Mouse (Mus musculus) fat pad, adult 2 months (tissue): ENCODE measurements around the gene Mum1.

Experiments
- DNase-seq: peaks from one replicate; pipeline ENCODE4 v3.0.0-alpha.2; 2011; ENCODE audit warnings: low read depth, low spot score; ENCODE audit errors: extremely low read depth

Mum1 gene

GRCm38 (mm10) chr10:80226416-80227165 lies at the start of gene Mum1:
Mum1 (plus strand) TSS chr10:80226434.
- DNase-seq, result peak; percentile 82

DNA sequence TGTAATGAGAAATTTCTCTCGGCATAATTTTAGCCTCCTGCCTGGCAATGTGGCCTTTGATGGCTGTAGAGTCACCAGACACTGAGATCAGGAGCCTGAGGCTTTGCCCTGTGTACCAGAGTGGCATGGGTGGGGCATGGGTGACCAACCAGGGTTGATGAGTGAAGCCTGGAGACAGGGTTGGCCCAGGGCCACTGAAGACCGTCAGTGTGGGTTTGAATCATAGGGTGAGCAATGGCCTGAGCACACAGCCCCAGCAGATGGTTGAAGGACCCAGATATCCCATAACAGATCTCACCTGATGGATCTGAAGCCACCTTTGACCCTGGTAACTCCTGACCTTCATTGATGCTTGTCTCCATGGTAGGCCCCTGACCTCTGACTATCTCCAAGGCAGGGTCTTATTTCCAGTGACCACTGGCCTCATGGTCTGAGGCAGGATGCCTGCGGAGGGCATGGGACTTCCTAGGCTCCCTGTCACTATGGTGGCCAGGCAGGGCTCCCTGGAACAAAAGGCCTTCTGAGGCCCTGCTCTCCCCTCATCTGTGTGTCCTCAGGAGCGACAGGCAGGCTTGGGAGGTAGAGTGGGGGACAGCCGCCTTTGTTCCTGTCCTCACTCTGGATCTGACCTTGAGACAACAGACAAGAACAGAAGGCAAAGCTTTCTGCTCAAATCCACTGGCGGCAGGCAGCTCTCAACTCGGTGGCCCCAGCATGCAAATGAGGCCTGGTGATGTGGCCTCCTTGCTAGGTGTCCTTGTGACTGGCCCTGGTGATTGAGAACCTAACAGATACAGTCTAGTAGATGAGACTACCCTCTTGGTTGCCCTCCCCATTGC lies 48.6 kb upstream of the Mum1 start:
- no peak for DNase-seq

- DNase-seq, result no peak
These were observed 46.9 kb upstream of the Mum1 start, which contains the start of gene Efna2 for GRCm38 (mm10) chr10:80179068-80180051. Efna2 (plus strand) TSS chr10:80179482.

GRCm38 (mm10) chr10:80180288-80180687 lies 45.9 kb upstream of the Mum1 start:
- no peak for DNase-seq

- no peak for DNase-seq
These were observed 45.4 kb upstream of the Mum1 start for GRCm38 (mm10) chr10:80180823-80181222.

DNA sequence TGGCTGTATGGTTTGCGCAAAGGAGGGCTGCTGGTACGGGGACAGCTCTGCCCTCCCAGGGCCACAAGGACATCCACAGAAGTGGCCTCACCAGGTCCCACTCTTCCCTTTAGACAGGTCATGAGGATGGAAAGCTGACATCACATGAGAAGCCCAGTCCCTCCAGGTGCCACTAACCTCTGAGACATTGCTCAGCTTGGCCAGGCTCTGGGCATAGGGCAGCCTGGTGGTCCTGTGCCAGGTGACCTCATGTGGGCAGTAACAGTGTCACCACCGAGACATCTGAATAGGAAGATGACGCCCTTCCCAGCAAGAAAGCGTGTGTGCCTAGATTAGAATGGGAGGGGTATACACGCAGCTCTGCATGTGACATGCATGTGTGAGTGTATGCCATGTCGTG lies 43.7 kb upstream of the Mum1 start:
- DNase-seq, result no peak

GRCm38 (mm10) chr10:80186649-80187048 lies 39.6 kb upstream of the Mum1 start:
- DNase-seq, result no peak

GRCm38 (mm10) chr10:80187739-80188138 lies 38.5 kb upstream of the Mum1 start:
- DNase-seq, result no peak

DNA sequence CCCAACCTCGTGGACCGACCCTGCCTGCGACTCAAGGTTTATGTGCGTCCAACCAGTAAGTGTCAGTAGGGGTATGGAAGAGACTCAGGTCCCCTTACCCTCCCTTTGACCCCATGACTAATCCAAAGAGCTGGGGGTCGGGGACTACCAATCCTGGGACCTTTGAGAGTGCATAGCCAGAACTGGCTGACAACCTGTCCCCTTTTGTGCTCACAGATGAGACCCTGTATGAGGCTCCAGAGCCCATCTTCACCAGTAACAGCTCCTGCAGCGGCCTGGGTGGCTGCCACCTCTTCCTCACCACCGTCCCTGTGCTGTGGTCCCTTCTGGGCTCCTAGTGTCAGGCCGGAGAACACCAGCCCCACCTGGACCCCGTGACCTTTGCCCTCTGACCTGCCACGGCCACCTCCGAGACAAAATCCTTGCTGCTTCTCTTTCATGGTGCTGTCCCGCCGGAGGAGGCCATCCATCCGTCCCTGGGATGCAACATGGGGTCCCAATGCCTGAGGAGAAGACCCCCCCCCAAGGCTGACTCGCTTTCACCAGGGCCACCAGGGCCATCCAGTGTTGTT lies 37.7 kb upstream of the Mum1 start:
- no peak for DNase-seq

DNA sequence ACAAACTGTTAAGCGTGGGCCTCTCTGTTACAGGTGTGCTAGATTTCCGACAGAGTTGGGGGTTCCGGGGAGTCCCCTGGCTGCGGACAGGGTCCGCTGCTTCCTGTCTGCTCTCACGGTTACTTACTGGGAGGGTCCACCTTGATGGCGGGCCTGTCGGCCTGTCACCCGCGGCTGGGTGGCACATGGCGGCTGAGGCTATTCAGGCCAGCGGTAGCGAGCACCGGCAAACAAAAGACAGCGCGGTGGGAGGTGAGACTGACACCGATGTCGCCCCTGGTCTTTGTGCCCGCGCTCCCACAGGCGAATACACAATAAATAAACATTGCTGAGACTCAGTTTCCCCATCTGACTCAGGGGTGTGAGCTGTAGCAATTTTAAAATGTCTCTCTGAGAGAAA lies 36.2 kb upstream of the Mum1 start:
- DNase-seq, result no peak

DNA sequence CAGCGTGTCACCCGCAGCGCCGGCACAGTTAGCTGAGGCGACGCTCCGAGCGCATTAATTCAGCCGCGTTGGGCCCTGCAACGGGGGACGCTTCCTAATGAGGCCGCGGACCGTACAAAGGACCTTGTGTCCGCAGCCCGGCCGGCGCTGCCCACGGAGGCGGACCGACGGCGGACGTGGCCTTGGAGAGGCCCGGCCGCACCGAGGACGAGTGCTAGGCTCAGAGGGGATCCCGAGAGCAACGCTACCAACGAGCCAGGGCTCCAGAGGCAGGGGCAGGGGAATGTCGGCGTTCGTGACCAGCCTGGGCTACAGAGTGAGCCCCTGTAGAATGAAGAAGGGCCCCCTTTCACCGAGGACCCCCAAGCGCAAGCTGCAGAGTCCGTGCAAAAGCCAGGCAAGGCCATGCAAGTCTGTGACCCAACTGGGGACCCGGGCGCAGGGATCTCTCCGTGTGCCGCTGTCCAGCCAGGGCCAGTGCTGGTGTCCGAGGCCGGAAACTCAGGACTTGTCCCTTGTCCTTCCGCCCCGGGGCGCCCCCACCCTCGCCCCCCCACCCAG lies 35.7 kb upstream of the Mum1 start:
- DNase-seq, result no peak

- DNase-seq, result no peak
These were observed 32.3 kb upstream of the Mum1 start for GRCm38 (mm10) chr10:80193976-80194375.

- no peak for DNase-seq
These were observed 31.8 kb upstream of the Mum1 start for GRCm38 (mm10) chr10:80194441-80194840.

DNA sequence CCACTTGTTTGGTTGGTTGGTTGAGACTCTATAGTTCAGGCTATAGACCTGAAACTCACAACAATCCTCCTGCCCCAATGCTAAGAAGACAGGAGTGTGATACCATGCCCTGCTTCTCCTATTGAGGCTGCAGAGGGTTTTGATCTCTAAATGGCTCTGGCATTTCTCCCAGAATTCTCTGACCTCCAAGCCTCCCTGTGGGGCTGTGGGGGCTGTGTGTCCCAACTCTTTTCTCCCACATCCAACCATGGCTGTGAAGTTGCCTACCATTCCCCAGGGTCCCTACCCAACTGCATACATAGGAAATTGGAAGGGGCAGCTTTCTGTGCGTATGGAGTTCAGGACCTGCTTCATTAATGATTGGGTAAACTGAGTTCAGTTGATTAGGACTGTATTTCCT lies 30.1 kb upstream of the Mum1 start:
- no peak for DNase-seq

GRCm38 (mm10) chr10:80196778-80197581 lies 29.3 kb upstream of the Mum1 start:
- DNase-seq, result no peak

- DNase-seq, result no peak
These were observed 26.7 kb upstream of the Mum1 start for GRCm38 (mm10) chr10:80199440-80200008.

DNA sequence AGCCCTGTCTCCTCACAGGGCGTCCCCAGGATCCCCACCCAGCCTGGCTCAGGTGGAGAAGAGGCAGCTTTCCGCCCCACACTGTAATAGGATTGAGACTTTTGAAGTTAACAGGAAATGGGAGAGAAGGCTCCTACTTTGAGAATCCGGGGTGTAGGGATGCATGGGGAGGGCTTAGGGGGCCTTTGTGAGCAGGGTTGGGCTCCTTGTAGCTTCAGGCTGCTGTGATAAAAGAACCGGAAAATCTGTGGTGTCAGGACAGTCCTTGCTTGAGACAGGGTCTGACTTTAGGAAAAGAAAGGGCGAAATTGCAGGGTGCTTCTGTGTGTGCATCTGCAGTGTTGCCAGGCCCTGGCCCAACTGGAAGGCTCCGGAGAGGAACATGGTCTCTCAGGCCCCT lies 25.7 kb upstream of the Mum1 start:
- no peak for DNase-seq

DNA sequence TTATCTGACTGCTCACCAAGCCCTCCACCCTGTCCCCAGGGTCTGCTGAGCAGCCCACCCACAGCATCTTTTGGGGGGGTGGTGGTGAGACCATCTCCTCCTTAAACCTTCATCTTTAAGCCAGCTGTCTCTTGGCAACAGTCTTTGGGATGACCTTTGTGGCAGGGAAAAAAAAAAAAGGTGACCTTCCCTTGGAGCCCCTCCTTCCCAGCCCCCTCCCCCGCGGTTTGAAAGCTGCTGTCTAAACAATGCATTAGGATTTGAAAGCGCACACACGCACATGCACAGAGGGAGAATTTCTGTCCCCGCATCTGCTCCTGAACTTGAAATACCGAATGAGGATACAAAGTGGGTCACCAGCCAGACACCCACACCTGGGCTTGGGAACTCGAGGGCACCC lies 22.2 kb upstream of the Mum1 start:
- DNase-seq, result no peak

DNA sequence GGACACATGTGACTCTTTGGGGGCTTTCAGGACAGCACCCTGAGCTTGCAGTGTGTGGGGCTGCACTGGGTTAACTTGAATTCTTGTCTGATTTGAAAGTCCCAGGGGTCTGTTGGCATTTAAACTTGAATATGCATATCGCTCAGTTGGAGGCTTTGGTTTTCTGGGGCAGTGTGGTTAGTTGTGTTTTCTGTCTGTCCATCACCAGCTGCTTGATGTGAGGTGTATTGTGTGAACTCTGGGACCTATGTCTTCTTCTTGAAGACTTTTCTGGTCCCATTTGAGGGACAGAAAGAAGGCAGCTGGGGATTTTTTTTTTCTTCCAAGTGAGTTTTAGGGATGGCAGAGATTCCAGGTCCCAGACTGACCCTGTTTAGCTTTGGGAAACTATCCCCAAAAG lies 19.0 kb upstream of the Mum1 start:
- DNase-seq, result no peak
